Mouse (Mus musculus): Measurements from ENCODE around the gene Trim44. TPM values are rescaled to one million over a fixed set of nuclear protein-coding genes. Genes with fewer than 3 reads are reported as not detected.

Trim44 gene
- polyA plus RNA-seq, 2 experiments = 4.8 to 11.3 TPM

DNA sequence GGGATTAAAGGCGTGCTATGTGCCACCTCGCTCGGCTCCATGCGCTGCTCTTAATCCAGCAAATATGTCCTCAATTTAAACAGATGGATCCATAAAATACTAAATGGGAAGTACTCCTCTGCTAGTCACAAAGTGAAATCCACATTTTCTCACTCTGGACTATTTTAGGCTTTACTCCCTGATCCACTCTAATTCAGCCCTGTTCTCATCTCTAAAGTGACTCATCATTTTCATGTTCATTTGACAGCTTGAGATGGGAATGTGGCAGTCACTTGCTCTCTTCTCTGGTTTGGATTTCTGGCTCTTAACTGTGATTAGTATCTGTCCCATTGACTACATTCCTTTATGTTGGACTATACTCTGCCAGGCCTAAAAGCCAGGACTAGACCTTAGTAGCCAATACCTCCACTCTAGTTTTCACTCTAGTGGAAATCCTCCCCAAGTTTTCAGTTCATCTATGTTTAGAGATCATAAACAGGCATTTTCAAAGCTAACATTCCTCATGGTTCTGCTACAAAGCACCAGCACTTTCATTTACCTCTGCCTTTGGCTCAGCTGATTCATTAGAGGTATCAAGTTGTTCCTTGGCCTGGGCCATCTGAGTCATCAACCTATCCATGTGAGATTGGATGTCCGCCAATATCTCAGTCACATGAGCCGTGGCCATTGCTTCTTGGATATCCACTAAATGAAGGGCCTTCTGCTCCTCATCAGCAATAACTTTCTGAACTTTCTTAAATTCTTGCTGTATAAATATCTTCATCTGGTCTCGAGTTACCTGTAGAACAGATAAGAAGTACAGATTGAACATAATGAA lies 50.5 kb downstream of the Trim44 start:
- H3K4me2 ChIP-seq (ENCODE audit: low read depth) = no peak overlapping the region
- no peak overlapping the region for H3K9ac ChIP-seq (replicated peaks)
- no peak for ATAC-seq (ENCODE audit: insufficient read depth)
- no peaks in the 10 kb centered on the region; a peak in 1 of 4 replicates for H3K4me1 ChIP-seq (replicated peaks; ENCODE audit: control insufficient read depth in 2 of 2, insufficient read depth in 2 of 2, low read length in 1 of 2)
- no peak overlapping the region for H3K27ac ChIP-seq
- no peak for TF ChIP-seq CTCF (IDR thresholded peaks at IDR 0.05; ENCODE audit: low read depth)
- TF ChIP-seq EP300 (IDR thresholded peaks at IDR 0.05; ENCODE audit: low read depth) = no peak
- H3K36me3 ChIP-seq (replicated peaks; ENCODE audit: control insufficient read depth, insufficient read depth, low read depth) = no peaks in the 10 kb centered on the region; the same call in 1 of the 2 replicates
- H3K9me3 ChIP-seq (ENCODE audit: control insufficient read depth, low read length) = no peaks in the 10 kb centered on the region
- H3K27me3 ChIP-seq (ENCODE audit: control insufficient read depth, insufficient read depth, low read length) = no peaks in the 10 kb centered on the region
- H3K4me3 ChIP-seq (ENCODE audit: insufficient read depth in 1 of 2, low read depth in 2 of 2, low read length in 2 of 2) = no peak overlapping the region
- no peak for DNase-seq (ENCODE audit: low read depth in 3 of 3, low spot score in 3 of 3)
- WGBS (ENCODE audit: insufficient replicate concordance) = 83% methylated on average over 7 of the region's 7 CpGs

- no peak overlapping the region for H3K4me2 ChIP-seq (ENCODE audit: low read depth)
- H3K27me3 ChIP-seq (ENCODE audit: control insufficient read depth, insufficient read depth, low read length) = no peaks in the 10 kb centered on the region
- no peaks in the 10 kb centered on the region for H3K9me3 ChIP-seq (ENCODE audit: control insufficient read depth, low read length)
- no peaks in the 10 kb centered on the region; the same call in 1 of the 2 replicates for H3K36me3 ChIP-seq (replicated peaks; ENCODE audit: control insufficient read depth, insufficient read depth, low read depth)
- no peak overlapping the region for H3K4me3 ChIP-seq (ENCODE audit: insufficient read depth in 1 of 2, low read depth in 2 of 2, low read length in 2 of 2)
- DNase-seq (ENCODE audit: low read depth in 3 of 3, low spot score in 3 of 3) = no peak
- H3K27ac ChIP-seq = no peak overlapping the region
- 56% methylated on average over 1 of the region's 1 CpGs for WGBS (ENCODE audit: insufficient replicate concordance)
- TF ChIP-seq CTCF (IDR thresholded peaks at IDR 0.05; ENCODE audit: low read depth) (no peak), EP300 (IDR thresholded peaks at IDR 0.05; ENCODE audit: low read depth) (no peak)
- no peaks in the 10 kb centered on the region for H3K4me1 ChIP-seq (replicated peaks; ENCODE audit: control insufficient read depth in 2 of 2, insufficient read depth in 2 of 2, low read length in 1 of 2)
- H3K9ac ChIP-seq (replicated peaks) = no peak overlapping the region
- ATAC-seq (ENCODE audit: insufficient read depth) = no peak
Observed at GRCm38 (mm10) chr2:102354076-102354475, 53.6 kb downstream of the Trim44 start.

DNA sequence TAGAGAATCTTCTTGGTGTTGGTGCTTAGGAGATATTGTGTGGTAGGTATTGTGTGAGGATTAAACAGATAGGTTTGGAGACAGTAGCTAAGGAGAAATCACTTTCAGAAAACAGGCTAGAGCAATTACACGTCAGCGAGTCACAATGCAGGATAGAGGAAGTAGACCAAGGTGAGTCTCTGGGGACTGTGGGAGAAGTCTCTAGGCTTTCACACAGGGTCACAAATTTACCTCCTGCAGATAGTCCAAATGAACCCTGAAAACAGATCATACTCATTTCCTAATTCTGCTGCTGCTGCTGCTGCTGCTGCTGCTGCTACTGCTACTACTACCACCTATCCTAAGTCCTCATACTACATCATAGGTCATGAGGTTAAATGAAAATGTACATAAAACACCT lies 66.2 kb downstream of the Trim44 start:
- H3K9ac ChIP-seq (replicated peaks) = no peak overlapping the region
- WGBS (ENCODE audit: insufficient replicate concordance) = 79% methylated on average over 2 of the region's 2 CpGs
- TF ChIP-seq CTCF (IDR thresholded peaks at IDR 0.05; ENCODE audit: low read depth) = no peak
- no peak for TF ChIP-seq EP300 (IDR thresholded peaks at IDR 0.05; ENCODE audit: low read depth)
- no peaks in the 10 kb centered on the region for H3K36me3 ChIP-seq (replicated peaks; ENCODE audit: control insufficient read depth, insufficient read depth, low read depth)
- H3K9me3 ChIP-seq (ENCODE audit: control insufficient read depth, low read length) = no peaks in the 10 kb centered on the region
- no peak overlapping the region for H3K4me3 ChIP-seq (ENCODE audit: insufficient read depth in 1 of 2, low read depth in 2 of 2, low read length in 2 of 2)
- ATAC-seq (ENCODE audit: insufficient read depth) = no peak
- no peaks in the 10 kb centered on the region for H3K27me3 ChIP-seq (ENCODE audit: control insufficient read depth, insufficient read depth, low read length)
- H3K4me2 ChIP-seq (ENCODE audit: low read depth) = no peak overlapping the region
- no peak overlapping the region for H3K27ac ChIP-seq
- no peak for DNase-seq (ENCODE audit: low read depth in 3 of 3, low spot score in 3 of 3)
- no peaks in the 10 kb centered on the region for H3K4me1 ChIP-seq (replicated peaks; ENCODE audit: control insufficient read depth in 2 of 2, insufficient read depth in 2 of 2, low read length in 1 of 2)

DNA sequence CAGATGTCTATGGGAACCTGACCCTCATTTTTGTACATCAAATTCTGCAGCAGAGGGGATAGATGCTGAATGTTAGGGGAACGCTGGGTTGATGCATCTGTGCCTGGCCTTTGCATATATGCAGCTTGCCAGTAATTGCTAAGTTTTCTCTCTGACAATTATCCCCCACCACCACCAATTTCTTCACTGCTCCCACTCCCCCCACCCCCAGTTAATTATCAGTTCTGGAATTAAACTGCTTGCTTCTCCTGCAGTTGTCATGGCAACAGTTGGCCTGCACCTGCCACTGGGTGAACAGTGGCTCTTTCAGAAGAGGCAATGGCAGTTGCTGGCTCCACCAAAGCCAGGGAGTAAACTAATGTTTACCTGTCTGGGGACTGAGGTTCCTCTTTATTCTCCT lies 70.8 kb downstream of the Trim44 start:
- no peaks in the 10 kb centered on the region for H3K4me1 ChIP-seq (replicated peaks; ENCODE audit: control insufficient read depth in 2 of 2, insufficient read depth in 2 of 2, low read length in 1 of 2)
- TF ChIP-seq EP300 (IDR thresholded peaks at IDR 0.05; ENCODE audit: low read depth) (no peak), CTCF (IDR thresholded peaks at IDR 0.05; ENCODE audit: low read depth) (no peak)
- 82% methylated on average over 1 of the region's 1 CpGs for WGBS (ENCODE audit: insufficient replicate concordance)

DNA sequence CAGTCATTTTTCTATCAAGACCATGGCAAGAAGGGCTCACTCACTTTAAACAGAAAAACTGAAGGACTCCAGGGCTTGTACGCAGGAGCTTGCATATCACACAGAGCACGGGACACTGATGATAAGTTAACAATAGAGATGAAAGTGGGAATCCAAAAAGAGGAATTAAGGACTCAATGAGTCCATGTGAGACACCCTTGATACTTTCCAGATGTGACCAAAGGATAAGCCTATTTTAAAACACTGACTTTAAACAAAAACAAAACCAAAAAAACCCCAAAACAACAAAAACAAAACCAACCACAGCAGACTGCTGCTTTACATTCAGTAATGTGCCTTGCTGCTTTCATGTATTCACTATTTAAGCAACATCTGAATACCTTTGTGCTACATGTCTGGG lies 75.7 kb downstream of the Trim44 start:
- no peak overlapping the region for H3K9ac ChIP-seq (replicated peaks)
- no peaks in the 10 kb centered on the region for H3K27me3 ChIP-seq (ENCODE audit: control insufficient read depth, insufficient read depth, low read length)
- no peaks in the 10 kb centered on the region for H3K9me3 ChIP-seq (ENCODE audit: control insufficient read depth, low read length)
- DNase-seq (ENCODE audit: low read depth in 3 of 3, low spot score in 3 of 3) (no peak), ATAC-seq (ENCODE audit: insufficient read depth) (no peak)
- TF ChIP-seq EP300 (IDR thresholded peaks at IDR 0.05; ENCODE audit: low read depth) (no peak), CTCF (IDR thresholded peaks at IDR 0.05; ENCODE audit: low read depth) (no peak)
- H3K27ac ChIP-seq = no peak overlapping the region
- no peaks in the 10 kb centered on the region for H3K4me1 ChIP-seq (replicated peaks; ENCODE audit: control insufficient read depth in 2 of 2, insufficient read depth in 2 of 2, low read length in 1 of 2)
- H3K4me3 ChIP-seq (ENCODE audit: insufficient read depth in 1 of 2, low read depth in 2 of 2, low read length in 2 of 2) = no peak overlapping the region
- no peaks in the 10 kb centered on the region for H3K36me3 ChIP-seq (replicated peaks; ENCODE audit: control insufficient read depth, insufficient read depth, low read depth)
- WGBS (ENCODE audit: insufficient replicate concordance) = 58% methylated on average over 2 of the region's 2 CpGs
- H3K4me2 ChIP-seq (ENCODE audit: low read depth) = no peak overlapping the region

More for the DNA sequence above, 70.8 kb downstream of the Trim44 start:
- Histone ChIP-seq H3K4me2 (ENCODE audit: low read depth) (no peak overlapping the region), H3K27me3 (ENCODE audit: control insufficient read depth, insufficient read depth, low read length) (no peaks in the 10 kb centered on the region), H3K27ac (no peak overlapping the region), H3K9ac (replicated peaks) (no peak overlapping the region), H3K4me3 (ENCODE audit: insufficient read depth in 1 of 2, low read depth in 2 of 2, low read length in 2 of 2) (no peak overlapping the region), H3K9me3 (ENCODE audit: control insufficient read depth, low read length) (no peaks in the 10 kb centered on the region), H3K36me3 (replicated peaks; ENCODE audit: control insufficient read depth, insufficient read depth, low read depth) (no peaks in the 10 kb centered on the region)
- ATAC-seq (ENCODE audit: insufficient read depth) = no peak
- DNase-seq (ENCODE audit: low read depth in 3 of 3, low spot score in 3 of 3) = no peak
